ENCODE assay signal across 22 mouse cellular contexts in genomic region chr6:66988363-66988762, GRCm38 (mm10). TPM values are rescaled to one million over a fixed set of nuclear protein-coding genes. Genes with fewer than 3 reads are reported as not detected.
DNase-seq lines count a peak whose midpoint lies in the region; ATAC-seq and TF ChIP-seq lines count a peak whose summit lies in the region.
"Had no signal": no experiment of that assay in that cellular context is flagged by ENCODE, and none has a peak within 500 bp of the region (broad histone marks: within the 10 kb centered on the region; RNA-seq: fewer than 3 reads in every experiment).

No protein-coding gene starts in this region.

- ATAC-seq in hindbrain, embryonic 16.5 days, result 0 out of 2 replicates have a peak, but pooled peaks have one; percentile 56
- ATAC-seq in liver, embryonic 15.5 days (ENCODE audit: insufficient read depth), result no peak
- ATAC-seq: forebrain, embryonic 14.5 days; inflammation-experienced regulatory T-cells, adult 6 months; midbrain, embryonic 16.5 days had no signal

- TF ChIP-seq RAD21 in CH12.LX (IDR thresholded peaks at IDR 0.05; ENCODE audit: low read depth, low read length), result no peak

- H3K4me2 ChIP-seq in hindbrain, embryonic 16.5 days (ENCODE audit: low read length), result no peak overlapping the region
- no peak overlapping the region for H3K4me2 ChIP-seq in CH12.LX (ENCODE audit: insufficient read depth, low read depth, poor library complexity, severe bottlenecking)
- no peak overlapping the region for H3K4me2 ChIP-seq in liver, embryonic 15.5 days
- H3K4me2 ChIP-seq: heart, embryonic 15.5 days had no signal

- no peak for TF ChIP-seq POLR2A in CH12.LX (IDR thresholded peaks at IDR 0.05; ENCODE audit: low read depth, low read length)
- no peak for TF ChIP-seq POLR2A in lung, adult 2 months (IDR thresholded peaks at IDR 0.05; ENCODE audit: borderline replicate concordance, extremely low read depth, low read depth, low read length)

- no peaks in the 10 kb centered on the region for H3K9me3 ChIP-seq in hindbrain, embryonic 16.5 days (ENCODE audit: control insufficient read depth, low read length)
- no peaks in the 10 kb centered on the region for H3K9me3 ChIP-seq in hindbrain, embryonic 10.5 days
- H3K9me3 ChIP-seq in CH12.LX (replicated peaks; ENCODE audit: low read length), result no peaks in the 10 kb centered on the region
- no peaks in the 10 kb centered on the region for H3K9me3 ChIP-seq in liver, embryonic 15.5 days (replicated peaks)
- H3K9me3 ChIP-seq: heart, embryonic 15.5 days; limb, embryonic 10.5 days had no signal

- peak; percentile 37 to 46 for DNase-seq in cerebellum, postnatal 10 days
- DNase-seq in cerebellum, adult 9-10 months, result no peak
- no peak for DNase-seq in hindbrain, embryonic 10.5 days (ENCODE audit: low spot score)
- no peak for DNase-seq in CH12.LX (ENCODE audit: extremely low read depth)
- no peak for DNase-seq in kidney, postnatal 4 days
- DNase-seq in lung, adult 2 months, result no peak
- DNase-seq: adrenal gland, postnatal 25 days; cerebellum, adult 11 months; cerebellum, postnatal 36 days; kidney, adult 8-10 months; retina, postnatal 1 day; right cerebral cortex, postnatal 25 days; spleen, adult 18-20 months had no signal

- no peak overlapping the region for H3K4me3 ChIP-seq in hindbrain, embryonic 16.5 days (ENCODE audit: low read length)
- no peak overlapping the region for H3K4me3 ChIP-seq in hindbrain, embryonic 10.5 days
- H3K4me3 ChIP-seq in CH12.LX (replicated peaks in 1 of 3; ENCODE audit: low read depth in 2 of 3, low read length in 2 of 3, poor library complexity in 1 of 3), result no peak overlapping the region
- H3K4me3 ChIP-seq in liver, embryonic 15.5 days (replicated peaks), result no peak overlapping the region
- H3K4me3 ChIP-seq in lung, adult 2 months (replicated peaks; ENCODE audit: extremely low read depth, low read depth, low read length), result no peak overlapping the region
- H3K4me3 ChIP-seq: heart, adult 2 months; heart, embryonic 15.5 days; limb, embryonic 10.5 days had no signal

- no peak for TF ChIP-seq CTCF in CH12.LX (conservative IDR thresholded peaks at IDR 0.05 in 1 of 2, IDR thresholded peaks at IDR 0.05 in 1 of 2; ENCODE audit: low read depth in 2 of 2, low read length in 2 of 2)
- no peak for TF ChIP-seq CTCF in lung, adult 2 months (IDR thresholded peaks at IDR 0.05; ENCODE audit: insufficient read depth, low read length)

- dilution Hi-C loops in CH12.LX (cut with MboI; ENCODE audit: extremely low pct_ligation_motif_present, extremely low pct_unique_long_range_greater_than_20kb, low sequenced_read_pairs), result no loop called here

- H3K79me2 ChIP-seq in CH12.LX (replicated peaks; ENCODE audit: control insufficient read depth, extremely low read depth, insufficient read depth, poor library complexity, severe bottlenecking), result no peaks in the 10 kb centered on the region

- H3K27me3 ChIP-seq in hindbrain, embryonic 16.5 days (replicated peaks; ENCODE audit: control insufficient read depth, insufficient read depth, low read length), result no peaks in the 10 kb centered on the region
- no peaks in the 10 kb centered on the region for H3K27me3 ChIP-seq in hindbrain, embryonic 10.5 days (ENCODE audit: insufficient read depth, poor library complexity, severe bottlenecking)
- no peaks in the 10 kb centered on the region for H3K27me3 ChIP-seq in CH12.LX (replicated peaks)
- H3K27me3 ChIP-seq in liver, embryonic 15.5 days, result no peaks in the 10 kb centered on the region
- H3K27me3 ChIP-seq: heart, embryonic 15.5 days had no signal

- no peak overlapping the region for H3K27ac ChIP-seq in hindbrain, embryonic 16.5 days (ENCODE audit: low read depth, low read length)
- H3K27ac ChIP-seq in hindbrain, embryonic 10.5 days, result no peak overlapping the region
- peak overlapping the region; percentile 82 for H3K27ac ChIP-seq in CH12.LX (ENCODE audit: insufficient read depth, low read depth)
- H3K27ac ChIP-seq in liver, embryonic 15.5 days (replicated peaks), result 0 out of 2 replicates have a peak overlapping the region, but pooled peaks have one; percentile 65
- H3K27ac ChIP-seq: heart, adult 2 months; heart, embryonic 15.5 days; limb, embryonic 10.5 days; macrophage had no signal

- WGBS in hindbrain, embryonic 16.5 days, result 82% methylated on average over 9 of the region's 9 CpGs
- WGBS in hindbrain, embryonic 10.5 days, result 92% methylated on average over 9 of the region's 9 CpGs
- WGBS in liver, embryonic 15.5 days (ENCODE audit: insufficient replicate concordance), result 84% methylated on average over 9 of the region's 9 CpGs
- 93% methylated on average over 9 of the region's 9 CpGs for WGBS in lung, adult 2 months

- TF ChIP-seq EP300 in CH12.LX (IDR thresholded peaks at IDR 0.05; ENCODE audit: low read length), result no peak

- H3K4me1 ChIP-seq in hindbrain, embryonic 16.5 days (ENCODE audit: control insufficient read depth, insufficient read depth, low read depth, low read length), result no peaks in the 10 kb centered on the region
- H3K4me1 ChIP-seq in hindbrain, embryonic 10.5 days (replicated peaks), result peaks cover 8% of the 10 kb centered on the region; the same call in 1 of the 2 replicates
- H3K4me1 ChIP-seq in CH12.LX (ENCODE audit: control insufficient read depth in 1 of 2, insufficient read depth in 2 of 2), result peaks cover 38 to 62% of the 10 kb centered on the region in 2 experiments
- H3K4me1 ChIP-seq in liver, embryonic 15.5 days (replicated peaks), result peaks cover 48% of the 10 kb centered on the region
- peaks cover 8% of the 10 kb centered on the region for H3K4me1 ChIP-seq in lung, adult 2 months (ENCODE audit: control insufficient read depth, insufficient read depth, low read length)

- no peak overlapping the region for H3K9ac ChIP-seq in hindbrain, embryonic 16.5 days (ENCODE audit: low read depth, low read length)
- H3K9ac ChIP-seq in CH12.LX (ENCODE audit: insufficient read depth, low read depth), result peak overlapping the region; percentile 49; the same call in 1 of the 2 replicates
- no peak overlapping the region for H3K9ac ChIP-seq in liver, embryonic 15.5 days
- H3K9ac ChIP-seq: heart, embryonic 15.5 days had no signal

- in situ Hi-C loops in CH12.LX (cut with MboI; ENCODE audit: low pct_ligation_motif_present, low pct_unique_long_range_greater_than_20kb, low sequenced_read_pairs), result no loop called here

- no peaks in the 10 kb centered on the region for H3K36me3 ChIP-seq in hindbrain, embryonic 16.5 days (ENCODE audit: control insufficient read depth, insufficient read depth, low read length)
- H3K36me3 ChIP-seq in hindbrain, embryonic 10.5 days, result no peaks in the 10 kb centered on the region
- H3K36me3 ChIP-seq in CH12.LX (replicated peaks in 1 of 2; ENCODE audit: control insufficient read depth in 1 of 2, insufficient read depth in 1 of 2, low read length in 1 of 2), result no peaks in the 10 kb centered on the region
- no peaks in the 10 kb centered on the region for H3K36me3 ChIP-seq in liver, embryonic 15.5 days (replicated peaks)
- H3K36me3 ChIP-seq: heart, embryonic 15.5 days; limb, embryonic 10.5 days had no signal

TF ChIP-seq in CH12.LX, 34 proteins besides CTCF, POLR2A, EP300 and RAD21:
- TF ChIP-seq ZNF384 (IDR thresholded peaks at IDR 0.05; ENCODE audit: low read depth, low read length) (no peak), ELF1 (IDR thresholded peaks at IDR 0.05; ENCODE audit: low read depth, low read length) (no peak), UBTF (IDR thresholded peaks at IDR 0.05; ENCODE audit: low read depth, low read length) (no peak), HCFC1 (IDR thresholded peaks at IDR 0.05; ENCODE audit: low read depth, low read length) (no peak), CHD2 (IDR thresholded peaks at IDR 0.05; ENCODE audit: low read length) (no peak), CHD1 (IDR thresholded peaks at IDR 0.05; ENCODE audit: low read depth, low read length) (no peak), BHLHE40 (IDR thresholded peaks at IDR 0.05; ENCODE audit: low read depth, low read length) (no peak), RCOR1 (conservative IDR thresholded peaks at IDR 0.05; ENCODE audit: low read depth, low read length) (no peak), MAX (IDR thresholded peaks at IDR 0.05; ENCODE audit: low read length) (no peak)

RNA-seq across cellular contexts. Expression of gene Gadd45a, which starts 48.9 kb away (rescaled TPM):
- 15.3 and 18.5 TPM in 2 replicates for polyA plus RNA-seq in hindbrain, embryonic 16.5 days (2015; fragmentation: Nextera tagmentation; extraction: Ambion mirVana)
- polyA plus RNA-seq in hindbrain, embryonic 10.5 days (2016; fragmentation: Nextera tagmentation; extraction: Ambion mirVana), result 21.9 and 25.7 TPM in 2 replicates
- total RNA-seq in CH12.LX (2012; rRNA removed) (6.0 and 12.5 TPM in 2 replicates), CH12.LX (2014; rRNA removed) (19.5 and 22.4 TPM in 2 replicates)
- polyA plus RNA-seq in CH12.LX (2012; ENCODE audit: insufficient read length, low read depth), result 26.2 and 30.5 TPM in 2 replicates
- 64.3 and 72.9 TPM in 2 replicates for polyA plus RNA-seq in liver, embryonic 15.5 days (2015; fragmentation: Nextera tagmentation; extraction: Ambion mirVana)
- polyA plus RNA-seq in lung, adult 2 months (2012; rRNA removed), result 31.0 and 32.7 TPM in 2 replicates

Comparison
In these comparisons a context has a peak if more than half of its experiments do, and no peak if none do; other contexts are left out.
1. DNase-seq: peak in cerebellum, postnatal 10 days (2 of 2); none in cerebellum, adult 9-10 months (single experiment), hindbrain, embryonic 10.5 days (single experiment), CH12.LX (single experiment), kidney, postnatal 4 days (0 of 2) and lung, adult 2 months (single experiment).
2. H3K27ac ChIP-seq: peak in CH12.LX (single experiment) and liver, embryonic 15.5 days (single experiment); none in hindbrain, embryonic 16.5 days (single experiment) and hindbrain, embryonic 10.5 days (single experiment).